Mouse (Mus musculus): ENCODE measurements at regions not wholly inside any gene's neighbourhood (a gene's known extent, or its start where the extent isn't known, plus 50 kb on each side); places are given as distances from the start of the nearest gene placed in this dataset.

- Histone ChIP-seq H3K27me3 (ENCODE audit: control insufficient read depth, insufficient read depth, low read length) (peaks cover 4% of the 10 kb centered on the region; the same call in 1 of the 2 replicates), H3K4me3 (replicated peaks; ENCODE audit: low read depth, low read length) (no peak overlapping the region), H3K9ac (replicated peaks; ENCODE audit: low read length) (no peak overlapping the region), H3K27ac (replicated peaks; ENCODE audit: low read depth, low read length) (no peak overlapping the region), H3K36me3 (ENCODE audit: control insufficient read depth, insufficient read depth, low read length) (no peaks in the 10 kb centered on the region), H3K4me2 (ENCODE audit: low read length) (no peak overlapping the region), H3K4me1 (ENCODE audit: control insufficient read depth, insufficient read depth, low read length) (no peaks in the 10 kb centered on the region), H3K9me3 (ENCODE audit: control insufficient read depth, low read length) (no peaks in the 10 kb centered on the region)
- 31% methylated on average over 5 of the region's 5 CpGs for WGBS
- ATAC-seq (ENCODE audit: low FRiP score, low TSS enrichment) (no peak), DNase-seq (no peak)
Measured at GRCm38 (mm10) chr2:147254137-147254536, 60.1 kb upstream of the Nkx2-2 start.

DNA sequence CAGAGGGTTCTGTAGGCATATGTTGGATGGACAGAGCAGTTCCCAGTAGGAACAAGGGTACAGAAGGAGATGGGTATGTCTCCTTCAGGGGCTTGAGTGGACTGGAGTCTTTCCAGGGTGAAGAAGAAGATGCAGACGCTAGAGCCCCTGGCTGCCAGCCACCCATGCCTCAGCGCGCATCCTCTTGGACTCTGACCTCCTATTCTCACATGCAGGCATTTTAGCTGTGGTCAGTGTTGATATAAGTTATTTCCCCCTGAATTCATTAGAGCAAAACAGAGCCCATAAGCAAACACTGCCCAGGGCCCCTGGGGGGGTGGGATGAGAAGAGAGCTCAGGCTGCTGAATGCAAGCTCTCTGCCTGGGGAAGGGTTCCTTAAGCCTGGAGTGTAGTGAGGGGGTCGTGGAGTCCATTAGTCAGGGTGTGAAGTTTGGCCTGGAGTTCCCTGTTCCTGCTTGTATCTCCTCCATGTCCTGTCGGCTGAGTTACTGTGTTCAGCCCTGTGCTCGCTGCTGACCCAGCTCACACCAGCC lies 54.0 kb upstream of the Nkx2-2 start:
- Histone ChIP-seq H3K4me1 (ENCODE audit: control insufficient read depth, insufficient read depth, low read length) (no peaks in the 10 kb centered on the region), H3K27ac (replicated peaks; ENCODE audit: low read depth, low read length) (no peak overlapping the region), H3K36me3 (ENCODE audit: control insufficient read depth, insufficient read depth, low read length) (no peaks in the 10 kb centered on the region), H3K9me3 (ENCODE audit: control insufficient read depth, low read length) (no peaks in the 10 kb centered on the region), H3K9ac (replicated peaks; ENCODE audit: low read length) (no peak overlapping the region), H3K4me2 (ENCODE audit: low read length) (no peak overlapping the region), H3K27me3 (ENCODE audit: control insufficient read depth, insufficient read depth, low read length) (peaks cover 17% of the 10 kb centered on the region; the same call in 1 of the 2 replicates), H3K4me3 (replicated peaks; ENCODE audit: low read depth, low read length) (no peak overlapping the region)
- WGBS, result 83% methylated on average over 6 of the region's 6 CpGs
- ATAC-seq (ENCODE audit: low FRiP score, low TSS enrichment), result no peak
- no peak for DNase-seq

DNA sequence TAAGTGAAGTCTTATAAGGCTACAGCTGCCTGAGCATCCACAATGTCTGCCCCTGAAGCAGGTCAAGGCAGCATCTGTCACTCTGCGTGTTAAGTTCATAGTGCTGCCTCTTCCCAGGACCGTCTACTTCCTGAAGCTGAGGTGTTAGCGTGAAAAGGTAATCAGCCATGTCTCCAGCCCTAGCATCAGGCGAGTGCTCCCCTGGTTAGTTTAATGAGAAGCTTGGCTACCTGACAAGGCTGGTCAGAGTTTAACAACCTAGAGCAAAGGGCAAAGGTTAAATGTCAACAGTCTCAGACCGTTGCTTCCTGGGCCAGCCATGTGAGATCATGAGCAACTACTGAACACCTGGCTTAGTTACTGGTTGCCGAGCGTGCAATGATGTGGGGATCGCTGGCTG lies 53.2 kb upstream of the Nkx2-2 start:
- Histone ChIP-seq H3K36me3 (ENCODE audit: control insufficient read depth, insufficient read depth, low read length) (no peaks in the 10 kb centered on the region), H3K27ac (replicated peaks; ENCODE audit: low read depth, low read length) (no peak overlapping the region), H3K9ac (replicated peaks; ENCODE audit: low read length) (no peak overlapping the region), H3K27me3 (ENCODE audit: control insufficient read depth, insufficient read depth, low read length) (peaks cover 17% of the 10 kb centered on the region; the same call in 1 of the 2 replicates), H3K4me3 (replicated peaks; ENCODE audit: low read depth, low read length) (no peak overlapping the region), H3K4me1 (ENCODE audit: control insufficient read depth, insufficient read depth, low read length) (no peaks in the 10 kb centered on the region), H3K9me3 (ENCODE audit: control insufficient read depth, low read length) (no peaks in the 10 kb centered on the region), H3K4me2 (ENCODE audit: low read length) (no peak overlapping the region)
- DNase-seq (no peak), ATAC-seq (ENCODE audit: low FRiP score, low TSS enrichment) (no peak; the same call in 1 of the 2 replicates)
- WGBS, result 85% methylated on average over 8 of the region's 8 CpGs

DNA sequence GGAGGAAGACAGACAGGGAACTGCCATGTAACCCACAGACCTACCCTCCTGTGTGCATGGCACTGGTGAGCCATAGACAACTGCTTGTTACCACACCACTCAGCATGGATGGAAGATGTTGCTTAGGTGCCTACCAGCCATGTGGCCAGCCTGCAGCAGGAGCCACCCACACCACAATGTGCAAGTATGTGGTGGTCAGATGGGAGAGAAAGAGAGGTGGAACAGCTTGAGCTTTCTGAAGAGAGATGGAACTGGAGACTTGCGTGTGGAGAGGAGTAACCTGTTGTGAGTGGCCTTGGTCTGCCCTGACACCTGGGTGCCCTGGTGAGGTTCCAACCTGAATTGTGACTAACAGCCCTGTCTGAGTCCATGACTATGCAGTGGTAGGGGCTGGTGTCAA lies 50.4 kb upstream of the Nkx2-2 start:
- Histone ChIP-seq H3K4me1 (ENCODE audit: control insufficient read depth, insufficient read depth, low read length) (no peaks in the 10 kb centered on the region), H3K9ac (replicated peaks; ENCODE audit: low read length) (no peak overlapping the region), H3K9me3 (ENCODE audit: control insufficient read depth, low read length) (no peaks in the 10 kb centered on the region), H3K27me3 (ENCODE audit: control insufficient read depth, insufficient read depth, low read length) (peaks cover 17% of the 10 kb centered on the region; the same call in 1 of the 2 replicates), H3K4me2 (ENCODE audit: low read length) (no peak overlapping the region), H3K4me3 (replicated peaks; ENCODE audit: low read depth, low read length) (no peak overlapping the region), H3K27ac (replicated peaks; ENCODE audit: low read depth, low read length) (no peak overlapping the region), H3K36me3 (ENCODE audit: control insufficient read depth, insufficient read depth, low read length) (no peaks in the 10 kb centered on the region)
- DNase-seq, result no peak
- no peak for ATAC-seq (ENCODE audit: low FRiP score, low TSS enrichment)
- 91% methylated on average over 1 of the region's 1 CpGs for WGBS

Measured in midbrain, embryonic 14.5 days (tissue).